Mouse (Mus musculus) myocyte (in vitro differentiated cells): ENCODE results near the gene Zfp607b. TPM values are rescaled to one million over a fixed set of nuclear protein-coding genes. Genes with fewer than 3 reads are reported as not detected.
A peak's percentile ranks its signal among the peaks of the same experiment; 100 is the strongest.

ENCODE experiments used
- H3K27me3 ChIP-seq: one replicate; pipeline ENCODE4 v1.6.1; 2011; ENCODE audit not compliant: control insufficient read depth, insufficient read depth, insufficient read length
- H3K36me3 ChIP-seq: one replicate; pipeline ENCODE4 v1.6.1; 2011; ENCODE audit not compliant: control insufficient read depth, insufficient read depth
- H3K4me2 ChIP-seq: one replicate; pipeline ENCODE4 v1.6.1; 2011; ENCODE audit warnings: low read depth, control low read depth
- H3K4me3 ChIP-seq: one replicate; pipeline ENCODE4 v1.5.1; 2011; ENCODE audit warnings: mild to moderate bottlenecking, control low read depth, moderate library complexity
- H3K79me2 ChIP-seq: one replicate; pipeline ENCODE4 v1.6.1; 2011; ENCODE audit not compliant: control insufficient read depth, insufficient read depth
- H3ac ChIP-seq: one replicate; pipeline ENCODE4 v1.6.1; 2011; ENCODE audit not compliant: control insufficient read depth, insufficient read length
- CEBPB ChIP-seq: IDR thresholded peaks from 2 replicates; pipeline ENCODE4 v1.6.1; 2011; ENCODE audit warnings: mild to moderate bottlenecking, moderate library complexity; ENCODE audit not compliant: poor library complexity, insufficient read depth, severe bottlenecking
- E2F4 ChIP-seq: IDR thresholded peaks from one replicate; pipeline ENCODE4 v1.6.1; 2011; ENCODE audit warnings: mild to moderate bottlenecking, control low read depth, moderate library complexity; ENCODE audit not compliant: insufficient read depth
- MAX ChIP-seq: IDR thresholded peaks from one replicate; pipeline ENCODE4 v1.6.1; 2011; ENCODE audit warnings: low read depth, mild to moderate bottlenecking, control low read depth
- MYOD1 ChIP-seq, 3 experiments: IDR thresholded peaks; one replicate each; pipeline ENCODE4 v1.6.1; 2011; ENCODE audit warnings: control low read depth in 2 of 3, low read depth in 2 of 3, mild to moderate bottlenecking in 2 of 3, moderate library complexity in 1 of 3; ENCODE audit not compliant: insufficient read length in 2 of 3, control insufficient read depth in 1 of 3
- MYOG ChIP-seq, 3 experiments: IDR thresholded peaks; one replicate each; pipeline ENCODE4 v1.6.1; 2011; ENCODE audit warnings: control low read depth in 2 of 3, low read depth in 2 of 3, mild to moderate bottlenecking in 2 of 3; ENCODE audit not compliant: insufficient read length in 2 of 3, control insufficient read depth in 1 of 3, insufficient read depth in 1 of 3
- POLR2A ChIP-seq: IDR thresholded peaks from one replicate; pipeline ENCODE4 v1.6.1; 2011; ENCODE audit warnings: low read depth, mild to moderate bottlenecking, control low read depth, moderate library complexity; ENCODE audit not compliant: insufficient read length
- POLR2AphosphoS2 ChIP-seq: IDR thresholded peaks from one replicate; pipeline ENCODE4 v1.6.1; 2011; ENCODE audit warnings: low read depth, control low read depth; ENCODE audit not compliant: insufficient read length
- REST ChIP-seq: IDR thresholded peaks from one replicate; pipeline ENCODE4 v1.6.1; 2011; ENCODE audit warnings: mild to moderate bottlenecking, control low read depth, moderate library complexity; ENCODE audit not compliant: insufficient read depth, insufficient read length
- SRF ChIP-seq: IDR thresholded peaks from one replicate; pipeline ENCODE4 v1.6.1; 2011; ENCODE audit warnings: low read depth; ENCODE audit not compliant: control insufficient read depth, insufficient read length
- TCF12 ChIP-seq: IDR thresholded peaks from one replicate; pipeline ENCODE4 v1.6.1; 2011; ENCODE audit warnings: mild to moderate bottlenecking, control low read depth; ENCODE audit not compliant: poor library complexity, insufficient read depth, severe bottlenecking
- TCF3 ChIP-seq: IDR thresholded peaks from one replicate; pipeline ENCODE4 v1.6.1; 2011; ENCODE audit warnings: low read depth, control low read depth; ENCODE audit not compliant: insufficient read length
- USF1 ChIP-seq: IDR thresholded peaks from one replicate; pipeline ENCODE4 v1.6.1; 2011; ENCODE audit warnings: low read depth, mild to moderate bottlenecking, control low read depth, moderate library complexity
- polyA plus RNA-seq: library from polyadenylated mRNA; unstranded; fragments of >200 nt; fragmentation: generic; extraction: Trizol; gene quantifications from one replicate; pipeline ENCODE4 v1.2.1, GENCODE M21; 2012; ENCODE audit warnings: missing spikeins

The Zfp607b gene
- polyA plus RNA-seq, 1 experiment, result 1.7 TPM

DNA sequence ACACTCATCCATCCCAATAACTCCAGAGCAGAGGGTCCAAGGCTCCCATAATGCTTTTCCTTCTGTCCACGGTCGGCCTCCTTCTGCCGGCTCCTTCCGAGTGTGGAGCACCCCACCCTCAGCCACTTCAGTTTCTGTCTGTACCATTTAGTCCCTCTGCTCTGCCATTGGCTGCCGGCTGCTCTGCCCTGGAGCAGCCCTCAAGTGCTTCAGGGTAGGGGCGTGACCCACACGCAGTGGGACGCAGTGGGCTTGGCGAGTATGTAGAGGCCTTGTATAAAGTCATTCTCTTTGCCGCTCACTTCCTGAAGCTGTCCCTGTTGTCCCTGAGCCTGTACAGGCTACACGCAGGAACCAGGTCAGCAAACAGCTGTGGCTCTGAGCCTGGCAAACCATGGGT, 39.4 kb upstream of the Zfp607b start:
- Histone ChIP-seq H3ac (no peak overlapping the region), H3K79me2 (no peaks in the 10 kb centered on the region), H3K27me3 (peaks cover 18% of the 10 kb centered on the region), H3K4me2 (no peak overlapping the region), H3K4me3 (no peak overlapping the region), H3K36me3 (no peaks in the 10 kb centered on the region)
- no peak for TF ChIP-seq TCF3
- TF ChIP-seq CEBPB, result no peak
- no peak for TF ChIP-seq POLR2A
- no peak for TF ChIP-seq POLR2AphosphoS2
- TF ChIP-seq E2F4, result no peak
- TF ChIP-seq REST, result no peak
- TF ChIP-seq MYOG (IDR thresholded peaks at IDR 0.05; ENCODE audit: control insufficient read depth in 1 of 3, insufficient read depth in 1 of 3, insufficient read length in 2 of 3, low read depth in 2 of 3), result no peak
- no peak for TF ChIP-seq MYOD1 (IDR thresholded peaks at IDR 0.05; ENCODE audit: control insufficient read depth in 1 of 3, insufficient read length in 2 of 3, low read depth in 2 of 3)
- TF ChIP-seq TCF12, result no peak
- TF ChIP-seq MAX, result no peak
- TF ChIP-seq USF1, result no peak
- TF ChIP-seq SRF, result no peak

DNA sequence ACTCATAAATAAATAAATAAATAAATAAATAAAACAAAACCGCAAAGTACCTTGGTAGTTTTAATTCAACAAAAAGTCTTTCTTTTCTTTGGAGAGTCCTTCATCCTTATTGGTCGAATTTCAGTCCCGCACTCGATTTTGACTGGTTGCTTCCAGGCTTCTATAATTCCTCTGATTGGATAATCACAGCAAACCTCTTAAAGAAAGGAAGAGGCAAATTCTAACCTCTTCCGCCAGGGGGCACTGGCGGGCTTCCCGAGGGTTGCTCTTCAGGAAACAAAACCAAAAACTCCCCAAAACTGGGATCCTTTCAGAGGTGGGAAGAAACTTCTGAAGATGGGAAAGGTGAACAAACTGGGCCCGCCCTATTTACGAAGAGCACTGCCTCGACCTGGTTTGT, 38.2 kb upstream of the Zfp607b start:
- Histone ChIP-seq H3K79me2 (no peaks in the 10 kb centered on the region), H3K27me3 (peaks cover 18% of the 10 kb centered on the region), H3K4me3 (no peak overlapping the region), H3ac (no peak overlapping the region), H3K36me3 (no peaks in the 10 kb centered on the region), H3K4me2 (peak overlapping the region; percentile 41)
- no peak for TF ChIP-seq REST
- TF ChIP-seq POLR2AphosphoS2, result no peak
- no peak for TF ChIP-seq MYOG (IDR thresholded peaks at IDR 0.05; ENCODE audit: control insufficient read depth in 1 of 3, insufficient read depth in 1 of 3, insufficient read length in 2 of 3, low read depth in 2 of 3)
- TF ChIP-seq SRF, result no peak
- no peak for TF ChIP-seq CEBPB
- TF ChIP-seq POLR2A, result no peak
- no peak for TF ChIP-seq TCF12
- TF ChIP-seq MAX, result no peak
- TF ChIP-seq USF1, result no peak
- no peak for TF ChIP-seq E2F4

DNA sequence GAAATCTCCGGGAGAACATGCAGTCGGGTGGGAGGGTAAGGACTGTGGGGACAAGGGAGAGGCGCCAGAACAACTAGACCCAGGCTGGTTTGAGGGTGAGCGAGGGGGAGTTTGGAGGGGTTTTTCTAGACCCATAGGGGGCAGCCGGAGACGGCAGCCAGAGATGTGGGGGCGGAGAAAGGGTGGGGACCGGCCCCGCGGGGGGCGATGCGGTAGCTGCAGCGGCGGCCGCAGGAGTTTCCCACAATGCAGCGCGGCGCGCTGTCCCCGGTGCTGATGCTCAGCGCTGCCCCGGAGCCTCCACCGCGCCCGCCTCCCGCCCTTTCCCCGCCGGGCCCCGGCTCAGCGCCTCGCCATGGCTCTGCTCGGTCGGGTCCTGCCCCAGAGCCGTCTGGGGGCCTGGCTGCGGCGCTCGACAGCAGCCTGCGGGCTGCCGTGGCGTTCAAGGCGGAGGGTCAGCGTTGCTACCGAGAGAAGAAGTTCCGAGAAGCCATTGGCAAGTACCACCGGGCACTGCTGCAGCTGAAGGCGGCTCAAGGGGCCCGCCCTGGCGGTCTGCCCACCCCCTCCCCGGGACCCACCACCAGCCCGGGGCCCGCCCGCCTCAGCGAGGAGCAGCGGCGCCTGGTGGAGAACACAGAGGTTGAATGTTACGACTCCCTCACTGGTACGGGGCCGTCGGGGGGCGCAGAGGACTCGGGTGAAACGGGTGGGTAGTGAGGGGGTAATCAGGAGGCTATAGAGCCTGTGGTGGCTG, 35.3 kb upstream of the Zfp607b start, which contains the start of gene Ttc9b:
Ttc9b (plus strand) TSS at position 235 of the 757 bp plus-strand sequence.
- Histone ChIP-seq H3K4me3 (no peak within 1 kb of the TSS), H3K36me3 (no peaks in the 10 kb centered on the region), H3K79me2 (no peaks in the 10 kb centered on the region), H3ac (no peak within 1 kb of the TSS), H3K27me3 (peaks cover 18% of the 10 kb centered on the region), H3K4me2 (no peak within 1 kb of the TSS)
- TF ChIP-seq POLR2A (no peak), REST (peak; percentile 86), TCF12 (no peak), SRF (no peak), CEBPB (no peak), TCF3 (no peak), MYOD1 (IDR thresholded peaks at IDR 0.05; ENCODE audit: control insufficient read depth in 1 of 3, insufficient read length in 2 of 3, low read depth in 2 of 3) (no peak), MAX (no peak)

DNA sequence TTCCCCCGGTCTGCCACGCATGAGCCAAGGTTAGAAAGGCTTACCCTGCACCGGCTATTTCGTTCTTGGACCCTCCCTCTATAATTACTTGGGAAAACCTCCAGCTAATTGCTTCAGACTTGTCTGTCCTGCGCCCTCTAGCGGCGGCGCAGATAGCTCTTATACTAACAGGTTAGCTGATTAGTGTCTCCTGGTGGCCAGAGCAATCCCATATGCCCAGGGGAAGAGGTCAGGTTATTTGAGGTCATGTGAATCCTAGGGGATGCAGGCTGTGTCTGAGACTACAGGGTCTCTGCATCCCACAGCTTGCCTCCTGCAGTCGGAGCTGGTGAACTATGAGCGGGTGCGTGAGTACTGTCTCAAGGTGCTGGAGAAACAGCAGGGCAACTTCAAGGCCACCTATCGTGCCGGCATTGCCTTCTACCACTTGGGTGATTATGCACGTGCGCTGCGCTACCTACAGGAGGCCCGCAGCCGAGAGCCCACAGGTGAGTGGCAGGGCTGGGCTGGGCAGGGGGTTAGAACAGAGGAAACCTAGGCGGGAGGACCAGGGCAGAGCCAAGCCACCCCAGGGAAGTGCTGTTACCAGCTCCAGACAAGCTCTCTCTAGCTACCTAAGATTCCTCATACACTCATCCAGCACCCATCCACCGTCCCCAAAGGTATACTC, 34.4 kb upstream of the Zfp607b start:
- Histone ChIP-seq H3K36me3 (no peaks in the 10 kb centered on the region), H3K79me2 (no peaks in the 10 kb centered on the region), H3ac (no peak overlapping the region), H3K4me2 (no peak overlapping the region), H3K27me3 (peaks cover 18% of the 10 kb centered on the region), H3K4me3 (no peak overlapping the region)
- TF ChIP-seq MYOD1 (IDR thresholded peaks at IDR 0.05; ENCODE audit: control insufficient read depth in 1 of 3, insufficient read length in 2 of 3, low read depth in 2 of 3), result no peak
- TF ChIP-seq E2F4, result no peak
- no peak for TF ChIP-seq SRF
- no peak for TF ChIP-seq CEBPB
- no peak for TF ChIP-seq MYOG (IDR thresholded peaks at IDR 0.05; ENCODE audit: control insufficient read depth in 1 of 3, insufficient read depth in 1 of 3, insufficient read length in 2 of 3, low read depth in 2 of 3)
- TF ChIP-seq POLR2AphosphoS2, result no peak
- no peak for TF ChIP-seq USF1
- no peak for TF ChIP-seq MAX
- no peak for TF ChIP-seq POLR2A
- no peak for TF ChIP-seq TCF12
- no peak for TF ChIP-seq REST
- no peak for TF ChIP-seq TCF3
